Mouse (Mus musculus): ENCODE measurements around the gene Tmem235. TPM values are rescaled to one million over a fixed set of nuclear protein-coding genes. Genes with fewer than 3 reads are reported as not detected.

Gene Tmem235
- total RNA-seq, 1 experiment: 0.36 TPM

DNA sequence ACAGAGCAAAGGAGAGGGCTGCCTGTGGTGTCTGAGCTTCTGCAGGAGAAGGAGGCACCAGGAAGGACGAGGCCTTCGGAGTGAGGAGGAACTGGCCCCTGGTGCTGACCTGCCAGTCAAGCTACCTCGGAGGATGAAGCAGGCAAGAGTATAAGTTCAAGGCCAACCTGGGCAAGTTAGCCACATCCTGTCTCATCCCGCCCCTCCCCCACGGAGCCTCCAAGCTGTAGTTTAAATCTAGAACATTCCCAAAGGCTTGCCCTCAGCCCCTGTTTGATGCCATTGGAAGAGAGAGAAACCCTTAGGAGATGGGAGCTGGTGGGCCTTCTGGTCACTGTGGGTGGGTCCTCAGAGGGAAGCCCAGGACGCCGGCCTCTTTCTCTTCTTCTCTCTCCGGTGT lies 43.9 kb downstream of the Tmem235 start:
- no peak for DNase-seq (ENCODE audit: low read depth, low spot score)
- H3K27ac ChIP-seq (ENCODE audit: insufficient read depth, low read depth, low read length, poor library complexity, severe bottlenecking): no peak overlapping the region
- H3K4me1 ChIP-seq (ENCODE audit: control insufficient read depth in 2 of 2, insufficient read depth in 2 of 2, low read length in 2 of 2, poor library complexity in 1 of 2): peaks cover 2 to 18% of the 10 kb centered on the region in 2 experiments; a peak in 3 of 4 replicates
- no peaks in the 10 kb centered on the region for H3K9me3 ChIP-seq (ENCODE audit: control insufficient read depth, insufficient read depth, low read depth, low read length)
- in situ Hi-C loops (cut with MboI; ENCODE audit: low sequenced_read_pairs in 2 of 2, unreplicated experiment in 2 of 2): no loop called here
- H3K4me3 ChIP-seq (ENCODE audit: insufficient read depth in 1 of 2, low read depth in 1 of 2, low read length in 2 of 2, poor library complexity in 1 of 2, severe bottlenecking in 1 of 2): no peak overlapping the region
- H3K36me3 ChIP-seq (ENCODE audit: control insufficient read depth, insufficient read depth, low read length, poor library complexity, severe bottlenecking): no peaks in the 10 kb centered on the region
- TF ChIP-seq HCFC1 (IDR thresholded peaks at IDR 0.05; ENCODE audit: borderline replicate concordance, insufficient read depth, low read length): no peak
- no peak for TF ChIP-seq CHD2 (IDR thresholded peaks at IDR 0.05; ENCODE audit: low read depth, low read length)
- TF ChIP-seq MAFK (IDR thresholded peaks at IDR 0.05; ENCODE audit: insufficient read depth, low read depth, low read length): no peak
- no peak for TF ChIP-seq ZNF384 (IDR thresholded peaks at IDR 0.05; ENCODE audit: low read depth, low read length)
- no peak for TF ChIP-seq ZC3H11A (IDR thresholded peaks at IDR 0.05; ENCODE audit: borderline replicate concordance, low read depth, low read length)
- no peak overlapping the region for H3K9ac ChIP-seq (ENCODE audit: insufficient read depth, low read depth, low read length, poor library complexity, severe bottlenecking)

DNA sequence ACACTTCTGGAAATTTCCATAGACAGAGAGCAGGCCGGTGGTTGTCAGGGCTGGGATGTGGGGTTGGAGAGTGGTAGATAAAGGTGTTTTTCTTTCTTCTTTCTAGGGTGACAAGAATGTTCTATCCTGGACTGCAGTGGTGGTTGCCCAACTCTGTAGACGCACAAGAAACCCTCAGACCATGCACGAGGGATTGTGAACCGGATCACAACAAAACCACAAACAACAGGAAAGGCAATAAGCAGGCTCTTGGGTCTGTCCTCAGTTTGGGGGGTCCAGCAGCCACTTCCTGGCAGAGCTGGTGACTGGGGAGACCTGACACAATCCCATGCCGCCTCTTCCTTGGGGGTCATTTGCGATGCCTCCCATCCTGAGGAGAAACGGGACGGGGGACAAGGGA lies 48.8 kb downstream of the Tmem235 start:
- in situ Hi-C loops (cut with MboI; ENCODE audit: low sequenced_read_pairs in 2 of 2, unreplicated experiment in 2 of 2): no loop called here
- no peaks in the 10 kb centered on the region for H3K9me3 ChIP-seq (ENCODE audit: control insufficient read depth, insufficient read depth, low read depth, low read length)
- peaks cover 2 to 9% of the 10 kb centered on the region in 2 experiments; a peak in 2 of 4 replicates for H3K4me1 ChIP-seq (ENCODE audit: control insufficient read depth in 2 of 2, insufficient read depth in 2 of 2, low read length in 2 of 2, poor library complexity in 1 of 2)
- H3K27ac ChIP-seq (ENCODE audit: insufficient read depth, low read depth, low read length, poor library complexity, severe bottlenecking): no peak overlapping the region
- DNase-seq (ENCODE audit: low read depth, low spot score): no peak
- no peaks in the 10 kb centered on the region for H3K36me3 ChIP-seq (ENCODE audit: control insufficient read depth, insufficient read depth, low read length, poor library complexity, severe bottlenecking)
- H3K4me3 ChIP-seq (ENCODE audit: insufficient read depth in 1 of 2, low read depth in 1 of 2, low read length in 2 of 2, poor library complexity in 1 of 2, severe bottlenecking in 1 of 2): no peak overlapping the region
- TF ChIP-seq HCFC1 (IDR thresholded peaks at IDR 0.05; ENCODE audit: borderline replicate concordance, insufficient read depth, low read length) (no peak), ZC3H11A (IDR thresholded peaks at IDR 0.05; ENCODE audit: borderline replicate concordance, low read depth, low read length) (no peak)
- no peak overlapping the region for H3K9ac ChIP-seq (ENCODE audit: insufficient read depth, low read depth, low read length, poor library complexity, severe bottlenecking)

DNA sequence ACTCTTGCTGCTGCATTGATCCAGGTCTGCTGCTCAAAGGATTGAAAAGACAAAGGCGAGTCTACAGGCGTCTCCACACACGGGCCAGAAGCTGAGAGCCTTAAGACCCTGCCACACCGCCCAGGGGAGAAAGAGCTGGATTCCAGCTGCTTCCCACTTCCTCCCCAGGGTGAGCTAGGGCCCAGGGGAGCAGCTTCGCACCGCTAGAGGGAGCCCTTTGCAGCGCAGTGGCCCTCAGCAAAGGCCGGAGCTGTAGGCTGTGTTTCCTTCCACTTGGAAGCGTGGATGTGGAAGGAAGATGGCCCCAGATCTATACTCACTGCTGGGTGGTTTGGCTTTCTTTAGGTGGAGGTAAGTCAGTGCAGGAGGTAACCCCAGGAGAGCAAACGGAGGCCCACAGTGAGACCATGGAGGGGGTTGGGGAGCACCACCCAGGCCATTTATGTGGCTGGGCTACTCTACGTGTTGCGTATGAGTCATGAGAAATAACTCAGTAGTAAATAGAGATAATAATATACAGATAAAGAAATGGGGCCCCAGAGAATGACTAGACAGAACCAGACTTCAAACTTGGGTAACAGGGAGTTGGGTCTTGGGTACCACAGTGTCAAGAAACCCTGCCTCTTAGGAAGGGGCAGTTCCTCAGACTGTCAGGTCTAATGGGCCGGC lies 52.3 kb downstream of the Tmem235 start:
- no peaks in the 10 kb centered on the region for H3K9me3 ChIP-seq (ENCODE audit: control insufficient read depth, insufficient read depth, low read depth, low read length)
- TF ChIP-seq HCFC1 (IDR thresholded peaks at IDR 0.05; ENCODE audit: borderline replicate concordance, insufficient read depth, low read length) (no peak), CHD2 (IDR thresholded peaks at IDR 0.05; ENCODE audit: low read depth, low read length) (no peak), MAFK (IDR thresholded peaks at IDR 0.05; ENCODE audit: insufficient read depth, low read depth, low read length) (no peak), ZNF384 (IDR thresholded peaks at IDR 0.05; ENCODE audit: low read depth, low read length) (no peak), ZC3H11A (IDR thresholded peaks at IDR 0.05; ENCODE audit: borderline replicate concordance, low read depth, low read length) (peak; percentile 63)
- DNase-seq (ENCODE audit: low read depth, low spot score): peak; percentile 84
- H3K9ac ChIP-seq (ENCODE audit: insufficient read depth, low read depth, low read length, poor library complexity, severe bottlenecking): peak overlapping the region; percentile 32; the same call in 1 of the 2 replicates
- H3K27ac ChIP-seq (ENCODE audit: insufficient read depth, low read depth, low read length, poor library complexity, severe bottlenecking): no peak overlapping the region; the same call in 1 of the 2 replicates
- H3K4me3 ChIP-seq (ENCODE audit: insufficient read depth in 1 of 2, low read depth in 1 of 2, low read length in 2 of 2, poor library complexity in 1 of 2, severe bottlenecking in 1 of 2): no peak overlapping the region
- in situ Hi-C loops (cut with MboI; ENCODE audit: low sequenced_read_pairs in 2 of 2, unreplicated experiment in 2 of 2): no loop called here
- peaks cover 0 to 4% of the 10 kb centered on the region in 2 experiments; a peak in 2 of 4 replicates for H3K4me1 ChIP-seq (ENCODE audit: control insufficient read depth in 2 of 2, insufficient read depth in 2 of 2, low read length in 2 of 2, poor library complexity in 1 of 2)
- H3K36me3 ChIP-seq (ENCODE audit: control insufficient read depth, insufficient read depth, low read length, poor library complexity, severe bottlenecking): no peaks in the 10 kb centered on the region

DNA sequence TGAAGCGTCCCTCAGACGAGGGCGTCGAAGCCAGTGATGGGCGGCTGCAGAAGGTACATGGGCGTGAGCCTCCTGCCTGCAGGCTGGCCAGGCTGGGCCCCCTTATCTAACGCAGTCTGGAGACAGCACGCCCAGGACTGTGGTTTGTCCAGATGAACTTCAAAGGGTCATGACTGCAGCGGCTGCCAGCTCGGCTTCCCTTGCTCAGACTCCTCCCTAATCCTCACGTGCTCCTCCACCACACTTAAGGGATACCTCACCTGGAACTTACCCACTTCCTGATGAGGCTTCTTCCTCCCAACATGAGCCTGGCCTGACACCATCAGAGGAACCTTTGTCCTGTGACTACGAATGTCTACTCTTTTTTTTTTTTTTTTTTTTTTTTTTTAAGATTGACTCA lies 54.0 kb downstream of the Tmem235 start:
- DNase-seq (ENCODE audit: low read depth, low spot score): no peak
- Histone ChIP-seq H3K36me3 (ENCODE audit: control insufficient read depth, insufficient read depth, low read length, poor library complexity, severe bottlenecking) (no peaks in the 10 kb centered on the region), H3K4me3 (ENCODE audit: insufficient read depth in 1 of 2, low read depth in 1 of 2, low read length in 2 of 2, poor library complexity in 1 of 2, severe bottlenecking in 1 of 2) (no peak overlapping the region), H3K27ac (ENCODE audit: insufficient read depth, low read depth, low read length, poor library complexity, severe bottlenecking) (no peak overlapping the region), H3K9ac (ENCODE audit: insufficient read depth, low read depth, low read length, poor library complexity, severe bottlenecking) (no peak overlapping the region), H3K9me3 (ENCODE audit: control insufficient read depth, insufficient read depth, low read depth, low read length) (no peaks in the 10 kb centered on the region), H3K4me1 (ENCODE audit: control insufficient read depth in 2 of 2, insufficient read depth in 2 of 2, low read length in 2 of 2, poor library complexity in 1 of 2) (peaks cover 2 to 10% of the 10 kb centered on the region in 2 experiments; a peak in 2 of 4 replicates)
- in situ Hi-C loops (cut with MboI; ENCODE audit: low sequenced_read_pairs in 2 of 2, unreplicated experiment in 2 of 2): no loop called here
- no peak for TF ChIP-seq CHD2 (IDR thresholded peaks at IDR 0.05; ENCODE audit: low read depth, low read length)
- no peak for TF ChIP-seq HCFC1 (IDR thresholded peaks at IDR 0.05; ENCODE audit: borderline replicate concordance, insufficient read depth, low read length)
- no peak for TF ChIP-seq ZNF384 (IDR thresholded peaks at IDR 0.05; ENCODE audit: low read depth, low read length)
- TF ChIP-seq MAFK (IDR thresholded peaks at IDR 0.05; ENCODE audit: insufficient read depth, low read depth, low read length): no peak
- no peak for TF ChIP-seq ZC3H11A (IDR thresholded peaks at IDR 0.05; ENCODE audit: borderline replicate concordance, low read depth, low read length)

Other genes starting within 250 kb of the Tmem235 start
- gene Tnrc6c, start 206.5 kb upstream of the Tmem235 start, total RNA-seq (2012; rRNA removed): 21.5 and 32.4 TPM in 2 replicates
- gene Tmc8, start 78.7 kb upstream of the Tmem235 start, total RNA-seq (2012; rRNA removed): 3.9 and 7.6 TPM in 2 replicates
- 36.0 and 79.1 TPM in 2 replicates for gene Tmc6, start 78.6 kb upstream of the Tmem235 start, total RNA-seq (2012; rRNA removed)
- not detected in 2 replicates for gene 6030468B19Rik, start 63.1 kb upstream of the Tmem235 start, total RNA-seq (2012; rRNA removed)
- 0.40 and 0.42 TPM in 2 replicates for gene Gm20708, start 51.1 kb upstream of the Tmem235 start, total RNA-seq (2012; rRNA removed)
- gene Syngr2, start 51.1 kb upstream of the Tmem235 start, total RNA-seq (2012; rRNA removed): 69.6 and 98.0 TPM in 2 replicates
- 1.8 and 2.4 TPM in 2 replicates for gene Afmid, start 34.8 kb upstream of the Tmem235 start, total RNA-seq (2012; rRNA removed)
- gene Tk1, start 34.7 kb upstream of the Tmem235 start, total RNA-seq (2012; rRNA removed): 77.5 and 89.3 TPM in 2 replicates
- 125 and 166 TPM in 2 replicates for gene Birc5, start 11.5 kb upstream of the Tmem235 start, total RNA-seq (2012; rRNA removed)
- gene Tha1, start 12.7 kb downstream of the Tmem235 start, total RNA-seq (2012; rRNA removed): 1.2 and 3.1 TPM in 2 replicates
- 69.8 and 78.6 TPM in 2 replicates for gene Socs3, start 109.3 kb downstream of the Tmem235 start, total RNA-seq (2012; rRNA removed)
- 95.2 and 101 TPM in 2 replicates for gene Pgs1, start 125.5 kb downstream of the Tmem235 start, total RNA-seq (2012; rRNA removed)

Measured in ES-E14 (cell line).